Mouse (Mus musculus): ENCODE data around the gene Arid1b.

The Arid1b gene

DNA sequence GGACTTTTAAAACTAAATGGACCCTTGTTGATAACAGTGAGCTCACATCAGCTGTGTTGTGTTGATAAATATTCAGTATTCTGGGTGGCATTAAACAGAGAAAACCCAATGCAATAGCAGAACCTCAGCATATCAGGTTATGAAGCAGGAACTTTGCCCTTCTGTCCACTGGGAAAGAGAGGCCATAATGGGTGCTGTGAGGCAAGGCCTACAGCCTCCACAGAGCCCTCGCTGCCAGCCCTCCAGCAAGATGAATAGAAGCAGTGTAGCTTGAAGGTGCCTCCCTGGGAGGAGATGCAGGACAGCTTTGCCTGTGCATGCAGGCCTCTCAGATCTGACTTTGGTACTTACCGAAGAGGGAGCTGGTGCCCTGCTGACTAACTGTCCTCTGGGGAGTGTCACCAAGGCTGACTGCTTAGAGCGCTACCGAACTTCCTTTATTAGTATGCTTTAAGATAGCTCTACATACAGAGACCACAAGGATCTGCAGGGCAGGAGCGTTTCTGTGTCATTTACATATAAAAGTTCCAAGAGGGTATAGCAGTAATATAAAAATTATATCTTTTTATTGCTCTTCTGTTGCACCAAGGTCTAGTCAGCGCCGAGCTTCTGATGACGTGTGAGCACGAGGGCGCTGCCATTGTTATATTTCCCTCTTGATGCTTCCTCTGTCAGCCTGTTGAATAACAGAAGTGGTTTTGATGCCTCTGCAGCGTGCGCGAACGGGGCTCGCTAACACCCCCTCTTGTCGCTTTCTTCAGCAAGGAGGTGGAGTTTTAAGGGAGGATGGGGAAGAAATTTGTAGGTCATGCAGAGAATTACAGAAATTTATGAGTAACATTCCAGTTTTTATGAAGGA, 244.5 kb downstream of the Arid1b start:
- DNase-seq (ENCODE audit: low read depth, low spot score) = peak; percentile 69

DNA sequence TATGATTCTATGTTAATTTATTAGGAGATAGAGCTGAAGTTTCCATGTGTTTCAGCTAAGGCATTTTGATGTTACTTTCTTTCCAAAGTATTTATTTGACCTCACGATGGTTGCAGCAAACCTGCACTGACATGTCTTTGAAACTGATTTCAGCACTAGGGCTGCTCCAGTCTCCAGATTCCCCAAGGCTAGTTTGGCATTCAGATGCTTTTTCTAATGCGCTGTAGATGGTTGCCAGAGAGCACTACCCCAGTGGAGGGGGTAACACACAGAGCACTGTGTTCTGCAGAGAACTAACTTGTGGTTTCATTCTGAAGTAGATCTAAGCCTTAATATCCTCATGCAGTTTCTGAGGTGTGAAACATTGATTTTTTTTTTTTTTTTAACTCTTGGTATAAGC, 250.4 kb downstream of the Arid1b start:
- DNase-seq (ENCODE audit: low read depth, low spot score) = peak; percentile 54

DNA sequence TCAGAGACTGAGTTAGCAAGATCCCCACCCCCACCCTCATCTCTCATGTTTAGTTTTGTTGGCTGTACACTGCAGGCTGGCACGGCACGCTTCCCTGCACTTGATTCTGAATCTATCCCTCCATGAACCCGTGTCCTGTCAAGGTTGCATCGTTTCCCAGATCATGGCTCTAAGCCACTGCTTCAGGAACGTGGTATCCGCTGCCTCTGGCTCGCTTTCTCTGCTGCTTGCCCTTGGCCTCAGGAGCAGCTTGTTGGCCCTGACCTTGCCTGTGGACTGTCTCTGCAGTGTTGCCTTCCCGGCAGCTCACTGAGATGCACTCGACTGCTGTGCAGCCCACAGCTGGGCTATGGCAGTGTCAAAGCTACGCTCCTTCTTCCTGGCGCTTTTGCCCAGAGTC, 252.6 kb downstream of the Arid1b start:
- DNase-seq (ENCODE audit: low read depth, low spot score) = peak; percentile 28

DNA sequence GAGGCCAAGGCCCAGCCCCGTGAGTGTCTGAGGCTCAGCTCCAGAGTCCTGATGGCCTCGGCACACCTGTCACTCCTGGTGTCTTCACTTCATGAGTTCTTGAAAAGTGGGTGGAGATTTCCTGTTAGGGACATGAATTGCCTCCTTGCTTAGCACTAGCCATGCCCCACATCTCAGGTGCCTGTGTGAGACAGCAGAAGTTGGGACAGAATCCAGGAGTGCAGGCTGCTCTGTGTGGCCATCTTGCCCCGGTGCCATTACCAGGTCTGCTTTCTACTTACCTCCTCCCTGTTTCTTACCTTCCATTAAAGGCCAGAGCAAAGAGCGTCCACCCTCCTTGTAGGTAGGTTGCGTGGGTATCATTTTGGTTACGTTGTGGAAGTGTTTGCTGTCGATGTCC, 253.1 kb downstream of the Arid1b start:
- peak; percentile 48 for DNase-seq (ENCODE audit: low read depth, low spot score)

DNA sequence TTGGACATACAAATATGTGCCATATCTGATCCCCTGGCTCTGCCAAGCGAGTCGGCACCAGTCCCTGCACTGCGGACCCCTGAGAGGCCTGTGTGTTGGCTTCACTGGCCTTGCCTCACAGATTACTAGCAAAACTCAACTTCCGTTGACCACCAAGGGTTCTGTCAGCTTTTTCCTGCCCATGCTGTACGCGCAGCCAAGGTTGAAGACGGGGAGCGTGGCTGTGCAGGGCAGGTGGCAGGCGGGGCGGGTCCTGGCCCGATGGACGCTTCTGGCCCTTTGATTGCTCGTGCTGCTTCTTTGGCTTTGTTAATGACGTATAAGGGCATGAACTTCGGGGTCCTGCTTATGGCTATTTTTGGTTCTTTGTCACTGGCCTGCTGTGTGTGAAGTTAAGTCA, 253.6 kb downstream of the Arid1b start:
- no peak for DNase-seq (ENCODE audit: low read depth, low spot score)

DNA sequence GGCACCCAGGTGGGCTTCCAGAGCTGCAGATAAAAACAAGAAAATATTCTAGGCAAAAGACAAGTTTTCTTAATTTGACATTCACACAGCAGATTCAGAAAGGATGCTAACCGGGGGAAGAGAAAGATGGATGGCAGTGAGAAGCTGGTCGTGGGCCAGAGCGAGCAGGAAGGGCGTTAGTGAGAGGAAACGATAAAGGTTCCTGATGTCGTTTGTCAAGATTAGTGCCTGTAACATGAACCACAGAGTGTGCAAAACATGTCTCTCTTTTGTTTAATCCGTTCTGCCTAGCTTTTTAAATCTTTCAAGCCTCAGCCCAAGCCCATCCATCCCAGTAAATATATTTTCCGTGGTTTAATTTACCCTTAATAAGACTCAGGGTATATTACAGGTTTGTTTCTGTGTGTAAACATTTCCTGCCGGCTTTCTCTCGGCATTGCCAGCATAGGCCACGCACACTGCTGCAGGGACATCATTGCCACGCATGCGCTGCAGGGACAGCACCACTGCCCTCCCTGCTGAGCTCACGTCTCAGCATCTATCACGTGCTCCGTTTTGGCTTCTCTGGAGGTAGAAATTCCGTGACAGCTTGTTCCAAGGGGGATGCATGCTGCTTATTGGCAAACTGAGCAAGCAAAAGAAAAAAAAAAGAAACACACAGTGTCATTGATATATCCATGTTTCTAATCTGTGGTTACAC, 255.0 kb downstream of the Arid1b start:
- DNase-seq (ENCODE audit: low read depth, low spot score) = peak; percentile 98

DNA sequence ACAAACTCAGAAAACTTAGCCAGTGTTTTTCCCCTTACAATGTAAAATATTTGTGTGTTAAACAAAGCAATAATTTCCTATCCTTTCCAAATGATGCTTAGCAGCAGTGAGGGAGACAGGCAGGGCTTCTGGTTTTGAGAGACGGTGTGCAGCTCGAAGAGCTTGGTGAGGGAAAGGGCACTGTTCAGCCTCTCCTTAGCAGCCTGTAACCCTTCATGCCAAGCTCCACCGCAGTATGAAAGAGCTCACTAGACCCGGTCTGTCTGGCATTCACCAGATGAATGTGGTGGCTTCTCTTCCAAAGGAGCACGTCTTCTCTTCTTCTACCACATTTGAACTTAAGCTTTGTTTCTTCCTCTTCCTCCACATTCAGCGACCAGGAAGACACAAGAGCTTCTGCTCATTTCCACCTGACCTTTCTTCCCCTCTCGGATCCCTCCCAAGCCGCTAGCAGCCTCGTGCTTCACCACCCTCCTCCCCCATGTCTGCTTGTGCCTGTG, 255.6 kb downstream of the Arid1b start:
- DNase-seq (ENCODE audit: low read depth, low spot score) = peak; percentile 62

DNA sequence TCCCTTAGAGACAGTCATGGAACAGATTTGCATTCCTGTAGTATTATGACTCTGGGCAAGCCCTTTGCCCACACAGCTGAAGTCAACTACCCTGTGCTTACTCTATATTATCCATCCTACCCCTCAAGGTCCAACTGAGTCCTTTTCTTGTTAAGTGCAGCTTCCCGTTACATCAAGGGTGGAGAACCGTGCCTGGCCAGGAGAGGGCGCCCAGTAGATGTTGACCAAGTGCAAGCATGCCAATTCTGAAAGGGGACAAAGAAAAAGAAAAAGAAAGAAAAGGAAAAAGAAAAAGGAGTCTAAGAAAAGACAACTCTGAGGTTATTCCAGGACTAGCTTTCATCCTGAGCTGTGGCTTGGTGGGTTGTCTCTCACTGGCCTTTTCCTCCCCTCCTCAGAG, 258.3 kb downstream of the Arid1b start:
- DNase-seq (ENCODE audit: low read depth, low spot score) = peak; percentile 85

DNA sequence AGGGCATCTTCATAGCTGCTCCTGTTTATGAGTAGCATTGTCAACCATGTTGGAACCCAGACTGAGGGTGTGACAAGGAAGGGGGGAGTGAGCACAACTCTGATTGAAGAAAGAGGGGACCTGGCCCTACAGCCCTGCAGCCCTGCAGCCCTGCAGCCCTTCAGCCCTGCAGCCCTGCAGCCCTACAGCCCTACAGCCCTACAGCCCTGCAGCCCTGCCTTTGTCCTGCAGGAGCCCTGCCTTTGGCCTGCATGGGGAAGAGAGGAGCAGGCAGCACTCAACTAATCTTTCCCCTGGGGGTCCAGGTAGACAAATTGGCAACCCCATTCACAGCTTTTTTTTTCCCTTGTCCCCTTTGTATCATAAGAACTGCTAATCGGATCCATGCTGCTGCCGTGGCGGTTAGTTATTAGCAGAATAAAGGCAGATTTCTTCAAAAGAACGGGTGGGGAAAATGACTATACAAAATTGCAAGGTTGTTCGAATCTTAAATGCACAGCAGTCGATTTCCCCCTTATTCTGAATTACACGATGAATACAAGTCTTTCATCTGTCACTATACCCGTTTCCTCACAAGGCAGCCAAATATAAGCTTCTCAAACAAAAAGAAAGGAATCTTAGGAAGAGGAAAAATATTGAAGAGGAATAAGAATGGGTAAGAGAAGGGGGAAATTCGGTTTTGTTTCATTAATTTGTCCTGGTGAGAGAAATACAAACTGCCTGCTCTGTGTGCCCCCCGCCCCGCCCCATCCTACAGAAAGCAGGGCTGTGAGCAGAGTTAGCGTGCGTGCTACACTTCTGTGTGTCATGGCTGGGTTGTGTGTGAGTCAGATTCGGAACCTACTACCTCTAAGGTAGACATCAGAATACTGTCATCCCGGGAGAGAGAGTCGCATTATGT, 260.8 kb downstream of the Arid1b start:
- DNase-seq (ENCODE audit: low read depth, low spot score) = peak; percentile 47

DNA sequence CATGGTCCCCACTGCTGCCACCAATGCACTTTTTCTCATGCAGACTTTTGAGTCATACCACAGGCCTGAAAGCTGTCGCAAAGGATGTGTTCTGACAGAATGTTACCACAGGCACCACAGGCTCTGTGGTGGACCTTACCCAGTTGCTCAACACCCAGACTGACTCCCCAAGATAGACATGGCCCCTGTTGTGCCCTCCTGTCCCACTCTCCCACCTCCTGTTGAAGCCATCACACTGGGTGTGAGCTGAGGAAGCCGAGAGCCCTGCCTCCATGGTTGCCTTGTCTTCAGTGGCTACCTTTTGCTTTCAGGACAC, 261.4 kb downstream of the Arid1b start:
- DNase-seq (ENCODE audit: low read depth, low spot score) = no peak

DNA sequence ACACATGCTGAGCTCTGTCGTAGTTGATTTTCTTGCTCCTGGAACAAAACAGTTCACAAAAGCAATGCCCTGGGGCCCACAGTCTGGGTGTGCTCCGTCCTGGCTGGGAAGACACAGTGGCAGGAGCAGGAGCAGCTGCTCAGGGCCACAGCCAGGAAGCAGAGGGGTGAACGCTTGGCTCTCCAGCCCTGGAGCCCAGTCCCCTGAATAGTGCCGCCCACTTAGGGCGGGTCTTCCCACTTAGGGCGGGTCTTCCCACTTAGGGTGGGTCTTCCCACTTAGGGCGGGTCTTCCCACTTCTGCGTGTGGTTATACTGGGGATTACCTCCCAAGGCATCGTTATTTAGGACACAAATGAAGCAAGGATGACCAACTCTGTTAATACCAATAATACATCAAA, 264.8 kb downstream of the Arid1b start:
- no peak for DNase-seq (ENCODE audit: low read depth, low spot score)

DNA sequence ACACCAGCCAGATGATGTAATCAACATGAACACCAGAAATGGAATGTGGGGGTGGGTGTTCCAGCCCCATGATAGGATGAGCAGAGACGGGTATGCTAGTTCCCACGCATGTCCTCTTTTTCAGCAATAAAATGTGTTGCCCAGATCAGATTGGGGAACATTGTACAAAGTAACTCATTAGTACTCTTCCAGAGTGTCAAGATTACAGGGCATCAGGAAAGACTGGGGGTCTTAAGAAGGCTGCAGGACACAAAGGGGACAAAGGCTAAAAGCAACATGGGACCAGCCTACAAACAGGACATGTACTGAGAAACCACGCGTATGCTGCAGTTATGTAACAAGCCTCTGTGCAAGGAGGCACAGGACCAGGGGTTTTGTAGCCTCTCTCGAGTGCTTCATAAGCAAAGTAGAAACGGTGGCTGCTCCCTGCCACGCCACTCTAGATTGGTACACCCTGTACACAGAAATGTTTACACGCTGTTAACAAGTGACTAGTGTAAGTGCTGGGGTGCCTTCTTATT, 267.1 kb downstream of the Arid1b start:
- DNase-seq (ENCODE audit: low read depth, low spot score) = peak; percentile 83

DNA sequence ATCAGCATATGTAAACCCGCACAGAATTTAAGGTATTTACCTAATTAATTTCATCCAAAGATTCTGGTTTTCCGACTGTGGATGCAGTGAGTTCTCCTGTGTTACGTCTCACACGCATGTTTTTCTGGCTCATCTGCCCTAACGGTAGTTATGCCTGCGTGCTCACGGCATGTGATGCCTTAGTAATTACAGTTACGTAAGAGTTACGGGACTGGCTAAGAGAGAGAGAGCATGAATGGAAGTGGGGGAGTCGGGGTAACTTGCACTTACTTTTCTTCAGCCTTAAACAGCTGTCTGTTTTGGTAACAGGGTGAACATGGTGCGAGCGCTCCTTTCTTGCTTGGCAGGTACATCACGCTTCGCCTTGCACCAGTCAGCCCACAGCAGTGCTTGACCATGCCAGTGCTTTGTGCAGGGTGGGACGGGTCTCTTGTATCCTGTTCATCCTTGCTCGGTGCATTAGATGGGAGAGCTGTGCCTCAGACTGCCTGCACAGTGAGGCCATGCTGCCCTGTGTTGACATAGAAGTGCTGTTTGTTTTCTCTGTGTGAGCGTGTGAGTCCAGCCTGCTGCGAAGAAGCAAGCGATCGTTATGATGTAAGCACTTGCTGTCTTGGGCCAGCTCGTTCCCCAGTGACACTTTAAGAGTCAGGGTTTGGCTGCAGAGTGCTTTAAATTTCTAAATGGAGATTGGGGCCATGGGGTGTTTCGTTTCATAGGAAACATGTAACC, 267.9 kb downstream of the Arid1b start:
- DNase-seq (ENCODE audit: low read depth, low spot score) = peak; percentile 80

DNA sequence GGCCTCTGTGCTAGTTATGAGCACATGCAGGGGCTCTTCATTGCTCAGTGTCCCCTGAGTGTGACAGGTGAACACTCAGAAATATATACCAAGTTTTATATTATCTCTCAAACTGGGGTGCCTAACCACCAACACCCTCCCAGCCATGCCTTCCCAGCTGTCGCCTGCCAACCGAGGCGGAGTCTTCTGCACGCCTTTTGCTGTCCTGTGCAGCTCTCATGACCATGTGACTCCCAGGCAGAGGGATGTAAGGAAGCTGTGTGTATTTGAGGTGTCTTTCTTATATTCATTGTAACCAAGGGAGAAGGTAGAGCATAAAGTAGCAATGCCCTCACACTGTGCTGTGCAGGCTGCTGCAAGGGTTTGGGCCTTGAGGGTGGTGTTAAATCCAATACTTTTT, 268.7 kb downstream of the Arid1b start:
- DNase-seq (ENCODE audit: low read depth, low spot score) = no peak

DNA sequence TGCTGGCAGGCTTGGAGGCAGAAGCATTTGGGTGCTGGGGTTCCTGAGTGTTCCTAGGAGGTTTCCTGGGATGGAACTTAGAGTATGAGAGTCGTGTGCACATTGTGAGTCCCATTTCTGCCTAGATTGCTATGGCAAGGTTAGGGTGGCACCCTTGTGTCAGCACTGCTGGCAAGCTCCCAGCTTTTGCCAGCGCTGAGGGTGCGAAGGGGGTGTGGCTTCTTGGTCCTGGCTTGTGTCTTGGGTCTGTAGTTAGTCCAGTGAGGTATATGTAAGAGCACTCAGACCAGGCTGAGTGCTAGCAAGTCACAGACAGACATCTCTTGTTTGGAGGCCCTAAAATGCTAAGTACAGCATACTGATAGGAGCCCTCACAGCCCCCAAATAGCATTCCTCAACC, 270.7 kb downstream of the Arid1b start:
- no peak for DNase-seq (ENCODE audit: low read depth, low spot score)

DNA sequence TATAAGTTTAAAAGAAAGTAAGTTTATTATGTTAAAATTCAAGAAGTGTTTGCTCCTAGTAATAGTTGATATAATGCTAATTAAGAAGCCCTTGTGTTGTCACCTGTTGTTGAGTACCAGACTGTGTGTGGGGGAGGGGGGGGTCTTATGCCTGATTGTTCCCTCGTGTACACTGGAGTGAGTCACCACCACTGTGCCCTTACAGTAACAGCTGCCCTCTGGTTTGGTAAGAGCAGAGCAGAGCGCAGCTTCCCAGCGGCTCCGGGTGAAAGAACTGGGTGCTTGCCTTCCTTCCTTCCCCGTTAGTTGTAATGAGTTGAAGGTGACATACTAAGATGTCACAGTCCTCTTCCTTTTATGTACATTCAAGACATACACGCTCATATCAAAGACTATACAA, 271.5 kb downstream of the Arid1b start:
- no peak for DNase-seq (ENCODE audit: low read depth, low spot score)

DNA sequence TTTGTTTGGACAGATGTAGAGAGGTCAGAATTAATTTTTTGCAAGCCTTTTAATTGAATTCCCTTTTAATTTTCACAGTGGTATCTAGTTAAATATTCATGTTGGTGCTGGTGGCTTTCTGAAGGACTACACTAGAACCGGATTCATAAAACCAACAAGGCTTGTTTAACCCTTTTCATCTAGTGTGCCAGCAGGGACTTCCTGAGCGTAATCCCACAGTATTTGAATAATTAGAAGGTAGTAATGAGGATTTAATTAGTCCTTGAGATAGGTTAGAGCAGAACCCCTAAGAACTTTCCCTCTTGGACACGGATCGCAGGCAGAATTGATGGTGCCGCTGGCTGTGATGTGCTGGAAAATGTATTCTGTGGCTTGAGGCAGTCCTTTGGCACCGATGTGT, 273.6 kb downstream of the Arid1b start:
- DNase-seq (ENCODE audit: low read depth, low spot score) = no peak

DNA sequence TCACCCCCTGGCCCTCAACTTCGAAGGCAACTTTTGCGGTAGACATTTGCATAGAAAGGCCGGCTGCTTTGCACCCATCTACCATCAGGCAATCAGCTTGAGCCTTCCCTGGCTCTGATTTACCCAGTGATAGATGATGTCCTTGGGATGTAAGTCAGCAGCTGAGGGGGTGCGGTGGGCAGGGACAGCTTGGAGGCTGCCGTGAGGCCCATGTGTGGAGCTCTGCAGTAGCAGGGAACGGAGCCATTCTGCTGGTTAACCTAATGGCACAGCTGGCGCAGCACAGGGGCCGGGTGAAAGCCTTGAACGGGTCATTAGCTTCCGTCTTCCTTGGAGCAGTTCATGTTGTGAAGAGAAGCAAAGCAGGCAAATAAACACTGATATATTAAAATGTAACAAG, 275.2 kb downstream of the Arid1b start:
- DNase-seq (ENCODE audit: low read depth, low spot score) = no peak

DNA sequence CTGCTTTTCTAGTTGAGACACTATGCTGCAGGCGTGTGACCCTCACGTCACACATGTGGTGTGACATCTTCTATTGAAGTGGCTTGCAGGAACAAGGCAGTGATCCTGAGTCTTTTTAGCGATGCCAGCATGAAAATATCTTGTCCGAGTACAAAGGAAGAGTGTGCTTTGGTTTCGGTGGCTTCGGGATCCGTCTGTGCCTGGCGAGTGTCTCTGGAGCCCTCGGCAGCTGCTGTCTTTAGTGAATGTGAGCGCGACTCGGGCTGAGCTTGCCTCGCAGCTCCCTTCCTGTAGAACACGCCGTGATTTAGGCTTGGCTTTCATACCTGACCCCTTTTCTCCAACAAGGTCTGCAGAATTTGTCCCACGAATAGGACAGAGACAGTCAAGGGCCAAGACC, 275.6 kb downstream of the Arid1b start:
- no peak for DNase-seq (ENCODE audit: low read depth, low spot score)

DNA sequence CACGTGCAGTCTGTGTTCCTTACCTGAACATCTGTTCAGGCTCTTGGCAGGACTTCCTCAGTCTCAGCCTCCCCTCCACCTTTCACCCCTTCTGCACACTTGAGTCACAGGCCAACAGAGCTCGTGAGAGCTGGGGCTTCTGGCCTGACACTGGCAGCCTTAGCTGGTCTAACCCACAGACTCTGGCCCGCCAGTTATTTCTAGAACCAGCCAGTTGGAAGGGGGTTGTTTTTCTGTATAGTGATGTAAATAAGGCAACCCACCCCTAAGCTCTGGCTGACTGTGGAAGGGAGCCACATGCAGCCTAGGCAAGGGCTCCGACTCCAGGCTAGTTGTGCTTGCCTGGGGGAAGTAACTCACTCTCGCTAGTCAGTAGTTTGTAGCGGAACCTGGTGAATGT, 276.7 kb downstream of the Arid1b start:
- DNase-seq (ENCODE audit: low read depth, low spot score) = no peak

DNA sequence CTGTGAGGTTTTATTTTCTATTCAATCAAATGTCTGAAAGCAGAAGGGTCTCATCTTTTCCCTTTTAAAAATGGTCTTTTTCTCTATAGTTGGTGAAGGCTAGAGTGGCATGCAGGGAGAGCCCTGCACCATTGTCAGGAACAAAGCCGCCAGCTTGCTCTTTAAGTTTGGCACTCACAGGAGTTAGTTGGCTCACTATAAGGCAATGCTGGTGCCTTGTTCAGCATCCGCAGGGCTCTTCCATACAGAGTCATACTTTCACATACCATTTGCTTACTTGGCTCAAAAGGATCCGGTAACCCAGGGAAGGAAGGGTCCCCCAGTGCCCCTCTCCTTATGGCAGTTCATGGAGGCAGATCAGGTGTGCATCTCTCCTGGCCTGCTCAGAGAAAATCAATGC, 279.0 kb downstream of the Arid1b start:
- no peak for DNase-seq (ENCODE audit: low read depth, low spot score)
